Mouse (Mus musculus): Measurements from ENCODE around the gene Izumo4. TPM values are rescaled to one million over a fixed set of nuclear protein-coding genes. Genes with fewer than 3 reads are reported as not detected.

Izumo4 gene
- total RNA-seq, 1 experiment from 2014 or later = 46.6 TPM

DNA sequence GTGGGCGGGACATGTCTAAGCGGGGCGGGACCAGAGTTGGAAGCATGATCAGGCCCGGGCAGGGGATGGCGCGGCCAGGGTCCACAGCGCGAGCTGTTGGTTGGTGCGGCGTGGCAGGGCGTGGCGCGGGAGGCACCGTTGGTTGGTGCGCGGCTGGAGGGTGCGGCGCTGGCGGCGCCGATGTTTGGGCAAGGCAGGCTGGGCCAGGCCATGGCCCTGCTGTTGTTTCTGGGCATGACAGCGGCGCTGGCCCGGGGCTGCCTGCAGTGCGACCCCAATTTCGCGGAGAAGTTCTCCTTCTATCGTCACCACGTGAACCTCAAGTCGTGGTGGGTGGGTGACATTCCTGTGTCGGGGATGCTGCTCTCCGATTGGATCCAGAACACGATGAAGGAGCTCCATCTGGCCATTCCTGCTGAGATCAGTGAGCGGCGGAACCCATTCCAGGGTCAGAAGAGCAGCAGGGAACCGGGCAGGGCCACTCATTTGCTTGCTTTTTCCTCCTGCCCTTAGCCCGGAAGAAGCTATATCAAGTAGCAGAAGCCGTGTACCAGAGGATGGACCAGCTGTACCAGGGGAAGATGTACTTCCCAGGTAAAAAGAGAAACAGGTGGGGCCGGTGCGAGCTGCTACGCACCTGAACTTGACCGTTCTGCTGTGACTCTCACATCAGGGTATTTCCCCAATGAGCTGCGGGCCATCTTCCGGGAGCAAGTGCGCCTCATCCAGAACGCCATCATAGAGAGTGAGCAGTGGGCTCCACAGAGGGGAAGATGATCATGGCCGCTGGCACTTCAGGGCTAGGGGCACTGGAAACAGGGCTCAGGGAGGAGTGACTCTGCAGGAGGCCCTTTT is 779 bp downstream of the Izumo4 start:
- peak; percentile 37 for ATAC-seq (ENCODE audit: extremely low read depth, insufficient number of reproducible peaks, low FRiP score, poor library complexity, severe bottlenecking)

DNA sequence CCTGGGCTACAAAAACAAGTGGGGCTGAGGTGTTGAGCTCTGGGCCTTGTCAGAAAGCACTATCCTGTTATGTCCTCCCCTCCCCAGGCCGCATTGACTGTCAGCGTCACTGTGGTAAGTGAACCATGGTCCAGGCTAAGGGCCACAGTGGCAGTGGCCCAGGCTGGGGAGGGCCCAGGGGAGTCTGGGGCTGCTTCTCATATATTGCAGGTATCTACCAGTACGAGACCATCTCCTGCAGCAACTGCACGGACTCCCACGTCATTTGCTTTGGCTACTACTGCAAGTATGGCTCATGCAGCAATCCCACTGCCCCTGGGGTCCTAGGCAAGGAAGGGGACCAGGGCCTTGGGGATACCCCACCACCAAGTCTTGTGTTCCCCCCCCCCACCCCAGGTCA is 1.7 kb downstream of the Izumo4 start:
- ATAC-seq (ENCODE audit: extremely low read depth, insufficient number of reproducible peaks, low FRiP score, poor library complexity, severe bottlenecking) = no peak

DNA sequence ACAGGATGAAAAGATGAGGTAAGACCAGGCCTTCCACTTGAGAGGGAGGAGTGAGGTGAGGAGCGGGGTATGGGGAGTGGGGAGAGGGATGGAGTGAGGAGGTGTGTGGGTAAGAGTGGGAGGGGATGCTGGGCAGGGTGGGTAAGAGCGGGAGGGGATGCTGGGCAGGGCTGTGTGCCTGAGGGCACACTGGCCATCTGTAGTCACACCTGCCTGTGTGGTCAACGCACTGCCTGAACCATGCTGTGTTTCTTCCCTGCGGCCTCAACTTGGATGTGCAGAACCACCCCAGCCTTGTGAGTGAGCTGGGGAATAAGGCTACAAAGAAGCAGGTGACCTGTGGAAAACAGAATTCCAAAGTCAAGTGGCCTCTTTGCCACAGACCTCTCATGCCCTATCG is 2.4 kb downstream of the Izumo4 start:
- ATAC-seq (ENCODE audit: extremely low read depth, insufficient number of reproducible peaks, low FRiP score, poor library complexity, severe bottlenecking) = no peak

DNA sequence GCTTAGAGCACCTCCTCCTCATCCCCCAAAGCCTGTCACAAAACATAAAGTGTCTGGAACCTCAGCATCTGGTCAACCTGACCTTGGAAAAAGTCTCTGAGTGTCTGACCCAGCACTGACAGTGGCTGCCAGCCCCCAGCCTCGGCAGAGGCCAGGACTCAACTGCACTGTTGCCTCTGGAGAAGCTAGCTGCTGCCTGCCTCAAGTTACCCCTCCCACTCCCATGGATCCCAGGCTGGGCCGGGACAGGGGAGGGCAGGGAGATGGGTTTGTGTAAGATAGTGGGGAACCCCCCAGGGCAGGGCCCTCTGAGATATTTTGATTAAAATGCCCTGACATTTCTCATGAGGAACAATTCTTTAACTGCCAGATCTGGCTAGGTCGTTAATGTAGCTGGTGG is 3.0 kb downstream of the Izumo4 start:
- ATAC-seq (ENCODE audit: extremely low read depth, insufficient number of reproducible peaks, low FRiP score, poor library complexity, severe bottlenecking) = no peak

DNA sequence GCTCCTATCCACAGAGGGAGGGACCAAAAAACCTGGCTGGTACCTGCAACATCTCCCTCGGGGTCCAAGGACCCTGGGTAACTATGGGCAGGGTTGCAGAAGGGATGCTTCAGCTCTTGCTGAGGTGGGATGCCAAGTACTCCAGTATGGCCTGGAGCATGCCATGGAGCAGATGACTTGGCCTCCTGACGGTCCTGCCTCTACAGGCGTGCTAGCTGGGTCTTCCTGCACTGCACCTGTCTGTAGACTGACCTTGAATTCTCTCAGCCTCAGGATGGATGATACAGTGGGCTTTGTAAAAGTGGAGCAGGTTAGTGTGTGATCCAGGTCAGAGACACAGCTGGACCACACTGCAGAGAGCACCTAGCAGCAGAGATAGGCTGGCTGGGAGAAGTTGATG is 3.5 kb downstream of the Izumo4 start:
- no peak for ATAC-seq (ENCODE audit: extremely low read depth, insufficient number of reproducible peaks, low FRiP score, poor library complexity, severe bottlenecking)

DNA sequence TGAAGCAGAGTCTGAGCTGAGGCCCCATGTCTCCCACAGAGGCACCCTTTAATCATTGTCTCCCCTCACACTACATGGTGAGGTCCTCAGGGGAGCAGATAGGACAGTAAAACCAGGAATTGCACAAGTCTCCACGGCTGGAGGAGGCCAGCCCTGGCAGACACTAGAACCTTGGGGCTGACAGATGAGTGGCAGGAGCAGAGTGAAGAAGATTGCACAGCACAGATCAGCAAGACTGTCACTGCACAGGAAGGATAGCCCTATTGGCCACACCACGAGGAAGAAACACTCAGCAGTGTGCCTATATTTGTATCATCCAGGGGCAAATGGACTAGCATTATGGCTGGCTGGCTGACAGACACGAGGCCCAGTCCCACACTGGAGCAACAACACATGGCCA is 8.8 kb downstream of the Izumo4 start:
- no peak for ATAC-seq (ENCODE audit: extremely low read depth, insufficient number of reproducible peaks, low FRiP score, poor library complexity, severe bottlenecking)

DNA sequence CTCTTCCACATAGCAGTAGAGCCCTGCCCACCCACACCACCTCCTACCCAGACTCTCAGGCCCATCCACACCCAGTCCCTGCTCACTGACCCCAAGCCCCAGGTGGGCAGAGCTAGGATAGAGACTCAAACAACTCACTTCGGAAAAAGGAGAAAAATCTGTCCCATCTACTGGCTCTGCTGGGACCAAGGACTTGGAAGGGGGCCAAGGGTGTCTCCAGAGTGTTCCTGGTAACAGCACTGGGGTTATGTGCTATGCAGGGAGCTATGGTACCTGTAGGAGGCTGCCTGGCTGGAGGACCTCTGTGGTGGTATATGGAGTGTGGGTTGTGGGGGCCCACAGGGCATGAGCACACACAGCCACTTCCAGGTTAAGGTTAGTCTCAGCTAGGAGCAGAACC is 15.3 kb downstream of the Izumo4 start:
- ATAC-seq (ENCODE audit: extremely low read depth, insufficient number of reproducible peaks, low FRiP score, poor library complexity, severe bottlenecking) = no peak

DNA sequence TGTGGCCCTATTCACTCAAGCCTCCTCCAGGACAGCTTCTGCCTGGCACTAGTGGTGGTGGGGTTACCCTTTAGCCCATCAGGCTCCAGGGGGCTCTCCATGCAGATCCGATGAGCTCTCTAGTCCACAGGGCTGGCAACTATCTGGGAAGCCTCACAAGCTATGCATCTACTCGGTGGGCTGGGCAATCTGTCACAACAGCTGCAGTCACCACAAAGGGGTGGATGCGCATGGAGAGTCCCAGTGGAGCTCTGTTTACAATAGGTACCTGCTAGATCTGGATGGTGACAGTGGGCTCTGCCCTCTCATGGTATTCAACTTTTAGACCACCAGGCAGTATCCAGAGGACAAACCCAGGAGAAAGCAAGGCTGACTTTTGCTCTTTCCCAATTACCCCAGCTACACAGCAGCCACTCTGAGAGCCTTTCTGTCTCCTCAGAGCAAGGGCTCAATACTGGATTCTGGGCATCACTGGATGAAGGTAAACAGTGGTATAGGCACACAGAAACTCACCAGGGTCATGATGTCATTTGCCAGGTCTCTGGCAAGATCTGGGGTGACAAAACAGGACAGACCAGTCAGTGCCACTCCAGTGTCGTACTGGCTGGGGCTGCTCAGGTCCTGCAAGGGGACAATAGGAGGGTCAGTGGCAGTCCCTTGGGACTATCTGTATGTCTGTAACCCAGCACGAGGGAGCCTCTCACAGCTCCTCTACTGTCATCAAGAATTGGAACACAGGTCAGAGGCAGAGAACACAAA is 25.6 kb downstream of the Izumo4 start:
- ATAC-seq (ENCODE audit: extremely low read depth, insufficient number of reproducible peaks, low FRiP score, poor library complexity, severe bottlenecking) = no peak

DNA sequence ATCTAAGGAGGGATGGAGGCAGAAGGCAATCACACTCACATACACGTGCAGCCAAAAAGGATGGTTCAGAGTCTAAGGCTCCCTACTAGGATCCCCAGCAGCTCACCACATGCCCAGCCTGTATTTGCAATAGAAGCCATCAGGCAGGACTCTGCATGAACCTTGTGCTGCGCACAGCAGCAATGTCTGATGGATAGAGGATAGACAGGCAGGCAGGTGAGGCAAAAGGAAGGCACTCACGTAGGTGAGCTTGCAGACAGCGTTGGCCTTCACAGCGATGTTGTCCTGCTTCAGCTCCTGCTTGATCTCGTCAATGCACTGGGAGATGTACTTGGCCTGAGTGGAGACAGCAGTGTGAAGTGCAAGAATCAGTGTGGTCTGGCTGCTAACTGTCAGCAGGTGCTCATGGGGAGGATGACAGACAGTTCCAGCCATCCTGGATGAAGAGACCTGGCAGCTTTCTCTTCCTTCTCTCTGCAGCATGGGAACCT is 30.7 kb downstream of the Izumo4 start:
- ATAC-seq (ENCODE audit: extremely low read depth, insufficient number of reproducible peaks, low FRiP score, poor library complexity, severe bottlenecking) = no peak

DNA sequence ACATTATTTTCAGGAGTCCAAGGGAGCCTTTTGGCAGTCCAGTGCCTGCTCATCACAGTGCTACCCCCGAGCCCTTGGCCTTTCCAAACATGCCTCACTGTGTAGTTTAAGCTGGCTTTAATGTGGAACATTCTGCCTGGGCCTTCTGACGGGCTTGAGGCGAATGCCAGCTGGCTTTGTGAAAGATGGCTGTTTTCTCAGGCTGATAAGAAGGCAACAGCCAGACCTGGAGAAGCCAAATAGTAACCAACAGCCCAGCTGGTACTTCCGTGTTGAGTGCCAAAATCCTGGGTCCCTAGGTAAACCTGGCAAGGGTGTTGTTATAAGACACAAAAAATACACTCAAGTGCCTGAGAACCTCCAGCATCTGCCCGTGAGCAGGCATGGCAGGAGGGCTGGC is 34.7 kb downstream of the Izumo4 start:
- ATAC-seq (ENCODE audit: extremely low read depth, insufficient number of reproducible peaks, low FRiP score, poor library complexity, severe bottlenecking) = no peak

DNA sequence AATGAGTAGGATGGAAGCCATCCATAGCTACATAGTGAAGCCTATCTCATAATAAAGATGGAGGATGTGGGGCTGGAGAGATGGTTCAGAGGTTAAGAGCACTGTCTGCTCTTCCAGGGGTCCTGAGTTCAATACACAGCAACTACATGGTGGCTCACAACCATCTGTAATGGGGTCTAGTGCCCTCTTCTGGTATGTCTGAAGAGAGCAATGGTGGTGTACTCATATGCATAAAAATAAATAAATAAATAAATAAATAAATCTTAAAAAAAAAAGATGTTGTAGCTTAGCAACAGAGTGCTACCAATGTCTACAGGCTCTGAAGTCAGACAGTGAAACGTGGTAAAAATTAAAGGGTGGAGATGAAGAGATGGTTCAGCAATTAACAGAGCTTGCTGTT is 36.7 kb downstream of the Izumo4 start:
- no peak for ATAC-seq (ENCODE audit: extremely low read depth, insufficient number of reproducible peaks, low FRiP score, poor library complexity, severe bottlenecking)

DNA sequence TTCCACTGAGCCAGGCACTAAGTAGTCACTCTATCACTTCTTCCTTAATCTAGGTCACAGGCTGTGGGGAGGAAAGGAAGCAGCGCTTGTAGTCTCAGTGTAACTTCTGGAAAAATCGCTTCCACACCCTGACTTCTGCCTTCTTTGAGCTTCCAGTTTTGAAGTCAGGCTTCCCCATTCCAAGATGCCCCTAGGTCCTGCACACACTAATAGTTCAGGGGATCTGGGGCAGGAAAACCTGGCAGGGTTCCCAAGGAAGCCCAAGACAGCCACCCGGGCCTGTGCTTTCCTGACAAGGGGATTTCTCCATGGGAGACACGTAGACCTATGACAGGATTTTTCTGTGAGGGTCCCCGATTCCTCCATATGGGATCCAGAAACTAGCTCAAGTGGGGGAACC is 39.2 kb downstream of the Izumo4 start:
- no peak for ATAC-seq (ENCODE audit: extremely low read depth, insufficient number of reproducible peaks, low FRiP score, poor library complexity, severe bottlenecking)

DNA sequence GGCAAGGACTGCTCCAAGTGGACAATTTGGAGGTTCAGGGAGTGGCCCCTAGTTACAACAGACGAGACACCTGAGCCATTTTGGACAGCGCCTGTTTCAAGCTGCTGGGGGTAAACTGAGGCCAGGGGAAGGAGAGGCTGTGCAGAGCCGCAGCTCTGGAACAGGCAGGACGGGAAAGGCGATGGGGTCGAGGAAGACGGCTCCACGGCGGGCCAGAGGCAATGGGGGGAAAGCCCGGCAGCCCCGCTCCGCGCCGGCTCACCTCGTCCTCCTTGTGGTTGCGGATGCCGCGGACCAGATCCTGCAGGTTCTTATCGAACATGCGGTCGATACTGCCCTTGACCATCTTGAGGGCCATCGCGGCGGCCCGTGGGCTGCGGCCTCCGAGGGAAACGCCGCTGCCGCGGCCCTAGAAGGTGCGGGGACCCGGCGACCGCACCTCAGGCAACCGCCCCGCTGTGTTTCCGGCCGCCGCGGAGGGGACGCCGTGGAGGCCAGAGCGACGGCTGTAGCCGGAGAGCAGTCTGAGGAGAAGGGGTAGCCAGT is 39.7 kb downstream of the Izumo4 start:
- no peak for ATAC-seq (ENCODE audit: extremely low read depth, insufficient number of reproducible peaks, low FRiP score, poor library complexity, severe bottlenecking)

DNA sequence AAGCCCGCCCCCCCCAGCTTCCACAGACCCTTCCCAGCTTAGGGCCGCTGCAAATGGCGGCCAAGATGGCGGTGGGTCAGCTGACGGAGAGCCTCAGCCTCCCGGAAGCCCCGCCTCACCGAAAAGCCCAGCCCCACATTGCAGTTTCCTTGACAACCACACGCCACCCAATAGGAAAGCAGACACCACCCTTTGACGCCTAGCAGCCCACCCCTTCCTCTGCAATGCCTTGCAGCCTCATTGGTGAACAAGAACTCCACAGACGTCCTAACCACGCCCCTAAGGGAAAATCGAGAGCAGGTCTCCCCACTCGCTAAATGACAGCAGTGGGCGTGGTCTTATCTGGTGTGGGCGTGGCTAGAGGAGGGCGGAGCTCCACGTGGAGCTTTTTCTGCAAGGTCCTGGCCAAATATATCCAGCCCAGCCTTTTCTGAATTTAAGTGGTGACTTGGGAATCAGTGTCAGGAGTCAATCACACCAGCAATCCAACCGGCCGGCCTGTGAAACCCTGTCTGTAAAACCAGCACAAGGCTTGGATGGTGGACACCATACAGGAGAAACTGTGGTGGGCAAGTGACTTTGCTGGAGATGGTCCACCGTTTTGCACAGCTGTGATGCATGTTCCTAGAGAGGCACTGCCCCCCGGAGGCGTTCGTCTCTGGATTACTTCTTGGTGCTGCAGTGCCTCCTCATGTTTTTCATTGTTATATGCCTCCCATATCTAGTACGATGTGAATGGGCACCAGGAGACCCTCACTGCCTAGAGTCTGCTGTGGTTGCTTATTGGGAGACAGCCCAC is 40.4 kb downstream of the Izumo4 start, which contains the start of gene Ap3d1:
Gene Ap3d1 (minus strand): TSS at position 85 of the 799 bp plus-strand sequence.
- peak; percentile 99 for ATAC-seq (ENCODE audit: extremely low read depth, insufficient number of reproducible peaks, low FRiP score, poor library complexity, severe bottlenecking)

DNA sequence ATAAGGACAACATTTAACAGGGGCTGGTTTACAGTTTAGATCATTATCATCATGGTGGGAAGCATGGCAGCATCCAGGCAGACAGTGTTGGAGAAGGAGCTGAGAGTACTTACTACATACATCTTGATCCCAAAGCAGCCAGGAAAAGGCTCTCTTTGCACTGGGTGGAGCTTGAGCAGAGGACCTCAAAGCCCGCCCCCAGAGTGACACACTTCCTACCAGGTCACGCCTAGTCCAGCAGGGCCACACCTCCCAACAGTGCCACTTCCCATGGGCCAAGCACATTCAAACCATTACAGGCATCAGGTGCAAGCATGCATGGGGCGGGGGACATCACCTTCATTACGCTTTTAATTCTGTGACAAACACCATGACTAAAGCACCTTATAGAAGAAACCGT is 42.3 kb downstream of the Izumo4 start:
- no peak for ATAC-seq (ENCODE audit: extremely low read depth, insufficient number of reproducible peaks, low FRiP score, poor library complexity, severe bottlenecking)

DNA sequence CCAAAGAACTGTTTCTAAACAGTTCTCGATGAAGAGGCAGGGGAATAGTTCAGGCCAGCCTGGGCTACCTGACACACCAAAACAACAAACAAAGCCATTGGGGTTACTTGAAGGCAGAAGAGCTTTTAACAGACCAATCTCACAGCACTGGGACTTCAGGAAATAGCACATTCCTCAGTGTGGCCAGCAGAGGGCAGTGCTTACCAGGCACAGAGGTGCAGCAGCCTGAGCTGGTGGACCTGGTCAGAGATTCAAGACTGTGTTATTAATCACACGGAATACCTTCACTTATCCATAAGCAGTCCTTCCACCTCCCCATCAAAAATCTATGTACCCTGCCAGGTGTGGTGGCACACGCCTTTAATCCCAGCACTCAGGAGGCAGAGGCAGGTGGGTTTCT is 45.4 kb downstream of the Izumo4 start:
- peak; percentile 81 for ATAC-seq (ENCODE audit: extremely low read depth, insufficient number of reproducible peaks, low FRiP score, poor library complexity, severe bottlenecking)

DNA sequence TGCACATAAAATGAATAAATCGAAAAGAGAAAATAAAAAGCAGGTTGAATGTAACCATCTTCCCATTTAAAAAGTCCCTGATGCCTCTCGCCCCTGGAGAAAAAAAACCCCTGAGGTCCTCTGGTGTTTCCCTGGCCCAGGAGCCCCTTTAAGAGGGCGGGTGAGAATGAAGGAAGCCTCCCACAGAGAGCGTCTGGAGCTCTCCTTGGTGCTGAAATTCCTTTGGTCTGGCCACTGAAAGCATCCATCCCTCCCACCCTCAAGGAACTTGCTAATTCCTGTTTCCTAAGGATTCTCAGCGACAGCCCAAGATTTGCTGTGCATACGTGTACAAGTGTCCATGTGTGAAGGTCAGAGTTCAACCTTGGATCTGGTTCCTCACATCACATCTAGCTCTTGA is 46.6 kb downstream of the Izumo4 start:
- ATAC-seq (ENCODE audit: extremely low read depth, insufficient number of reproducible peaks, low FRiP score, poor library complexity, severe bottlenecking) = no peak

DNA sequence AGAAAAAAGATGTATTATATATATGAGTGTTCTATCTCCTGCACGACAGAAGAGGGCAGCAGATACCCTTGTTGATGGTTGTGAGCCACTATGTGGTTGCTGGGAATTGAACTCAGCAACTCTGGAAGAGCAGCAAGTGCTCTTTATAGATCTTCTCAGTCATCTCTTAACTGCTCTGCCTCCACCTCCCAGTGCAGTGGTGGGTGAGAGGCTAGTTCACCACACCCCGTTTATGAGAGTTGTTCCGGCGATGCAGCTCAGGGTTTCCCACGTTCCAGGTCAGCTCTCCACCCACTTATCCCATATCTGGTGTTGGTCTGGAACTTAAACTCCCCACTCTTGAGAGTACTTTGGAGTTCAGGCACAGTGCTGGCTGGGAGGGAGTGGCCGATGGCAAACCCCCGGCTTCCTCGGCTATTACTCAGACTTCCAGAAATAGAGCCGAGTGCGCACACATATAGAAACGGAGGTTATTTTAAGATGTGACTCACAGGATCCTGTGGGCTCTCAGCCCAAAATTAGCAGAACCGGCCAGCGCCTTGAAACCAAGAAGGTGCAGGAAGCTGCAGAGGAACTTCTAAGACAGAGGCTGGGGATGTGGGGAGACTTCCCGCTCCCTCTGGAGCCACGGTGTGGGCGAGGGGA is 49.3 kb downstream of the Izumo4 start:
- no peak; the same call in 1 of the 2 replicates for ATAC-seq (ENCODE audit: extremely low read depth, insufficient number of reproducible peaks, low FRiP score, poor library complexity, severe bottlenecking)
